Mouse (Mus musculus): ENCODE measurements around the gene Rpl10. TPM values are rescaled to one million over a fixed set of nuclear protein-coding genes. Genes with fewer than 3 reads are reported as not detected.

Gene Rpl10
- total RNA-seq (2014; rRNA removed) = 1,181 and 1,274 TPM in 2 replicates
- 968 and 1,030 TPM in 2 replicates for polyA plus RNA-seq (2012; rRNA removed)

- under 1% methylated on average over 42 of the region's 42 CpGs for WGBS
- peak; percentile 94 for DNase-seq (ENCODE audit: extremely low read depth, low read depth, low spot score)
Observed at GRCm38 (mm10) chrX:74270062-74270901, at the start of gene Rpl10. Gene Rpl10 (plus strand): TSS chrX:74270812.

DNA sequence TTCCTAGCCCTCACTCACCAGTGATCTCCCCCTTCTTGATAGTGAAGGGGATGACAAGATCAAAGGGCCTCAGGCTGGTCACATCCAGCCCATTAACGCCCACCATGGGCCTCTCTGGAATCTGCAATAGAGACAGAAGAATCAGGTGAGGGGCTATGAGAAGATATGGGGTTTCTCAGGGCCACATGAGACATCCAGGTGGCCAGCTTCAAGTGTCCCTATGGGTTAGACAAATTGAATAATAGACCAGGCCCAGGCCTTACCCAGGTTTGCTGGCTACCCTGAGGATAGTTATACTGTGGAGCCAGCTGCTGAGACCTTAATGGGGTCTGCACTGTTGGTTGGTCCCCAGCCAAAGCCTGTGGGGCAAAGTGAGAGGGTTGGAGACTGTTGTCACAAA lies 40.6 kb upstream of the Rpl10 start:
- H3K4me1 ChIP-seq (ENCODE audit: control insufficient read depth, insufficient read depth, low read length) = no peaks in the 10 kb centered on the region
- H3K36me3 ChIP-seq (ENCODE audit: control insufficient read depth, insufficient read depth, low read length) = no peaks in the 10 kb centered on the region; the same call in 1 of the 2 replicates
- no peak overlapping the region for H3K9ac ChIP-seq (ENCODE audit: low read depth, low read length)
- TF ChIP-seq CTCF (IDR thresholded peaks at IDR 0.05; ENCODE audit: low read depth, low read length) = no peak
- TF ChIP-seq POLR2A (IDR thresholded peaks at IDR 0.05; ENCODE audit: extremely low read depth, insufficient read depth, low read length) = no peak
- DNase-seq (ENCODE audit: extremely low read depth, low read depth, low spot score) = no peak
- H3K4me3 ChIP-seq (ENCODE audit: insufficient read depth, low read depth, low read length) = no peak overlapping the region
- no peak overlapping the region for H3K27ac ChIP-seq (replicated peaks; ENCODE audit: insufficient read depth, low read depth, low read length)
- H3K79me2 ChIP-seq (ENCODE audit: control insufficient read depth, insufficient read depth, low read length) = no peaks in the 10 kb centered on the region
- 80% methylated on average over 1 of the region's 1 CpGs for WGBS
- H3K27me3 ChIP-seq (ENCODE audit: control insufficient read depth, insufficient read depth, low read length) = no peaks in the 10 kb centered on the region

More at GRCm38 (mm10) chrX:74270062-74270901, at the start of gene Rpl10:
- Histone ChIP-seq H3K27me3 (ENCODE audit: control insufficient read depth, insufficient read depth, low read length) (no peaks in the 10 kb centered on the region), H3K36me3 (ENCODE audit: control insufficient read depth, insufficient read depth, low read length) (peaks cover 14% of the 10 kb centered on the region), H3K79me2 (ENCODE audit: control insufficient read depth, insufficient read depth, low read length) (no peaks in the 10 kb centered on the region), H3K4me1 (ENCODE audit: control insufficient read depth, insufficient read depth, low read length) (peaks cover 3% of the 10 kb centered on the region; the same call in 1 of the 2 replicates), H3K9ac (ENCODE audit: low read depth, low read length) (peak within 1 kb of the TSS; percentile 92), H3K4me3 (ENCODE audit: insufficient read depth, low read depth, low read length) (peak within 1 kb of the TSS; percentile 98), H3K27ac (replicated peaks; ENCODE audit: insufficient read depth, low read depth, low read length) (peak within 1 kb of the TSS; percentile 99)
- TF ChIP-seq CTCF (IDR thresholded peaks at IDR 0.05; ENCODE audit: low read depth, low read length) = 0 out of 2 replicates have a peak, but pooled peaks have one; percentile 1
- TF ChIP-seq POLR2A (IDR thresholded peaks at IDR 0.05; ENCODE audit: extremely low read depth, insufficient read depth, low read length) = peak; percentile 84

GRCm38 (mm10) chrX:74233196-74233595 lies 37.4 kb upstream of the Rpl10 start:
- WGBS = 89% methylated on average over 5 of the region's 5 CpGs
- Histone ChIP-seq H3K4me3 (ENCODE audit: insufficient read depth, low read depth, low read length) (no peak overlapping the region), H3K27ac (replicated peaks; ENCODE audit: insufficient read depth, low read depth, low read length) (no peak overlapping the region), H3K27me3 (ENCODE audit: control insufficient read depth, insufficient read depth, low read length) (no peaks in the 10 kb centered on the region), H3K36me3 (ENCODE audit: control insufficient read depth, insufficient read depth, low read length) (no peaks in the 10 kb centered on the region; the same call in 1 of the 2 replicates), H3K4me1 (ENCODE audit: control insufficient read depth, insufficient read depth, low read length) (no peaks in the 10 kb centered on the region), H3K9ac (ENCODE audit: low read depth, low read length) (no peak overlapping the region), H3K79me2 (ENCODE audit: control insufficient read depth, insufficient read depth, low read length) (no peaks in the 10 kb centered on the region)
- no peak for DNase-seq (ENCODE audit: extremely low read depth, low read depth, low spot score)
- TF ChIP-seq POLR2A (IDR thresholded peaks at IDR 0.05; ENCODE audit: extremely low read depth, insufficient read depth, low read length) = no peak
- no peak for TF ChIP-seq CTCF (IDR thresholded peaks at IDR 0.05; ENCODE audit: low read depth, low read length)

- DNase-seq (ENCODE audit: extremely low read depth, low read depth, low spot score) = no peak
- no peak for TF ChIP-seq CTCF (IDR thresholded peaks at IDR 0.05; ENCODE audit: low read depth, low read length)
- no peak for TF ChIP-seq POLR2A (IDR thresholded peaks at IDR 0.05; ENCODE audit: extremely low read depth, insufficient read depth, low read length)
- H3K4me3 ChIP-seq (ENCODE audit: insufficient read depth, low read depth, low read length) = no peak overlapping the region
- H3K79me2 ChIP-seq (ENCODE audit: control insufficient read depth, insufficient read depth, low read length) = no peaks in the 10 kb centered on the region
- WGBS = 95% methylated on average over 4 of the region's 4 CpGs
- H3K36me3 ChIP-seq (ENCODE audit: control insufficient read depth, insufficient read depth, low read length) = no peaks in the 10 kb centered on the region
- H3K27ac ChIP-seq (replicated peaks; ENCODE audit: insufficient read depth, low read depth, low read length) = no peak overlapping the region
- no peaks in the 10 kb centered on the region for H3K4me1 ChIP-seq (ENCODE audit: control insufficient read depth, insufficient read depth, low read length)
- no peak overlapping the region for H3K9ac ChIP-seq (ENCODE audit: low read depth, low read length)
- no peaks in the 10 kb centered on the region for H3K27me3 ChIP-seq (ENCODE audit: control insufficient read depth, insufficient read depth, low read length)
Observed at GRCm38 (mm10) chrX:74240332-74240731, 30.3 kb upstream of the Rpl10 start.

DNA sequence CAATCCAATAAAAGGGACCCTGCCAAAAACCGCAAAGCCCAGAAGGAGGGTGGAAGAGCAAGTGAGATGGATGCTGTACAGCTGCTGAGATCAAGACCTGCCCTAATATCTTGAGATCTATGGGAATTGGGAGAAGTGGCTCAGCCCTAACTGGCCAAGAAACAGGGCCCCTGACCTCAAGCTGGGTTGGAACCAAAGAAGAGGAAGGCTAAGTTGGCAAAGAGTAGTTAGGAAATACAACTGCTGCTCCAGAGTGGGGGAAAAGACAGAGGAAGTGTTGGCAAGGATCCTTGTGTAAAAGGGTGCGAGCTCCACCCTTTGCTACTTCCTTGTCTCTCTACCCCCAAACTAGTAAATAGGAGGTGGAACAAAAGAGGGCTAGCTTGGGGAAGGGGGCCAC lies 27.2 kb upstream of the Rpl10 start:
- Histone ChIP-seq H3K27me3 (ENCODE audit: control insufficient read depth, insufficient read depth, low read length) (no peaks in the 10 kb centered on the region), H3K27ac (replicated peaks; ENCODE audit: insufficient read depth, low read depth, low read length) (no peak overlapping the region), H3K36me3 (ENCODE audit: control insufficient read depth, insufficient read depth, low read length) (no peaks in the 10 kb centered on the region), H3K4me1 (ENCODE audit: control insufficient read depth, insufficient read depth, low read length) (no peaks in the 10 kb centered on the region), H3K9ac (ENCODE audit: low read depth, low read length) (no peak overlapping the region), H3K79me2 (ENCODE audit: control insufficient read depth, insufficient read depth, low read length) (no peaks in the 10 kb centered on the region), H3K4me3 (ENCODE audit: insufficient read depth, low read depth, low read length) (no peak overlapping the region)
- peak; percentile 29 for DNase-seq (ENCODE audit: extremely low read depth, low read depth, low spot score)
- TF ChIP-seq CTCF (IDR thresholded peaks at IDR 0.05; ENCODE audit: low read depth, low read length) (no peak), POLR2A (IDR thresholded peaks at IDR 0.05; ENCODE audit: extremely low read depth, insufficient read depth, low read length) (no peak)
- WGBS = 68% methylated on average over 2 of the region's 2 CpGs

- H3K27ac ChIP-seq (replicated peaks; ENCODE audit: insufficient read depth, low read depth, low read length) = peak overlapping the region; percentile 40
- DNase-seq (ENCODE audit: extremely low read depth, low read depth, low spot score) = no peak
- no peaks in the 10 kb centered on the region for H3K36me3 ChIP-seq (ENCODE audit: control insufficient read depth, insufficient read depth, low read length)
- no peaks in the 10 kb centered on the region for H3K79me2 ChIP-seq (ENCODE audit: control insufficient read depth, insufficient read depth, low read length)
- H3K27me3 ChIP-seq (ENCODE audit: control insufficient read depth, insufficient read depth, low read length) = no peaks in the 10 kb centered on the region
- no peak for TF ChIP-seq CTCF (IDR thresholded peaks at IDR 0.05; ENCODE audit: low read depth, low read length)
- TF ChIP-seq POLR2A (IDR thresholded peaks at IDR 0.05; ENCODE audit: extremely low read depth, insufficient read depth, low read length) = no peak
- no peak overlapping the region for H3K4me3 ChIP-seq (ENCODE audit: insufficient read depth, low read depth, low read length)
- WGBS = 65% methylated on average over 3 of the region's 3 CpGs
- no peaks in the 10 kb centered on the region for H3K4me1 ChIP-seq (ENCODE audit: control insufficient read depth, insufficient read depth, low read length)
- H3K9ac ChIP-seq (ENCODE audit: low read depth, low read length) = no peak overlapping the region
Observed at GRCm38 (mm10) chrX:74243807-74244206, 26.8 kb upstream of the Rpl10 start.
